Mouse (Mus musculus) frontal cortex, postnatal 14 days (tissue): Measurements from ENCODE around the gene Foxp1.

Experiments
- DNase-seq, 2 experiments: peaks; one replicate each; pipeline ENCODE4 v3.0.0; 2022; ENCODE audit warnings: low spot score in 2 of 2

Foxp1 gene

DNA sequence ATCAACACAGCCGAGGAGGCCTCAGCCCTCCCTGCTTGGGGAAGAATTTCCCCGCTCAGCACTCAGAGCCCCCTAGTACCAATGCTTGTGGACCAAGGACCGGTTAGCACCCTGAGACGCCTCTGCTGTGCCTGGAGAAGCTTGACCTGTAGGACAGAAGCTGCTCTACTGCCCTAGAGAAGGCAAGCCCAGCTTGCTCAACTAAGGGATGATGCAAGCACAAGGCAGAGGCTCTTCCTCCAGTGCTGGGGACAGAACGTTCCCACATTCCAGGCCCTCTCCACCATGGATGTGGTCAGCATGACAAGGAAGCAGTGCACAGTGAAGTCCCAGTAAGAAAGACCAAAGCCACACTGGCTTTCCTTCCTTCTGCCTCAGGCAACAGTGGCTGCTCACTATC, 347.1 kb downstream of the Foxp1 start:
- DNase-seq = no peak

DNA sequence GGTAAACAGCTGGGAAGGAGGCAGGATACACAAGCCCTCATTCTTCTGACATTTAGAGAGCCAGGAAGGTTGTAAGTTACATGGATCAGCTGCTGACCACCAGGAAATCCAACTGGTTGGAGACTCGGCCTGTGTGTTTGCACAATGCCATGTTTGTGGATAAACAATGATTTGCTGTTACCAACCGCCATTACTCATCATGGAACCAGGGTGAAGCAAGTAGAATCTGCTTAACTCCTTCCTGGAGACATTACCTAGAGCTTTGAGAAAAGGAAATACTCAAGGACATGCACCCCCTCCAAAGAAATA, 348.7 kb downstream of the Foxp1 start:
- DNase-seq = no peak

DNA sequence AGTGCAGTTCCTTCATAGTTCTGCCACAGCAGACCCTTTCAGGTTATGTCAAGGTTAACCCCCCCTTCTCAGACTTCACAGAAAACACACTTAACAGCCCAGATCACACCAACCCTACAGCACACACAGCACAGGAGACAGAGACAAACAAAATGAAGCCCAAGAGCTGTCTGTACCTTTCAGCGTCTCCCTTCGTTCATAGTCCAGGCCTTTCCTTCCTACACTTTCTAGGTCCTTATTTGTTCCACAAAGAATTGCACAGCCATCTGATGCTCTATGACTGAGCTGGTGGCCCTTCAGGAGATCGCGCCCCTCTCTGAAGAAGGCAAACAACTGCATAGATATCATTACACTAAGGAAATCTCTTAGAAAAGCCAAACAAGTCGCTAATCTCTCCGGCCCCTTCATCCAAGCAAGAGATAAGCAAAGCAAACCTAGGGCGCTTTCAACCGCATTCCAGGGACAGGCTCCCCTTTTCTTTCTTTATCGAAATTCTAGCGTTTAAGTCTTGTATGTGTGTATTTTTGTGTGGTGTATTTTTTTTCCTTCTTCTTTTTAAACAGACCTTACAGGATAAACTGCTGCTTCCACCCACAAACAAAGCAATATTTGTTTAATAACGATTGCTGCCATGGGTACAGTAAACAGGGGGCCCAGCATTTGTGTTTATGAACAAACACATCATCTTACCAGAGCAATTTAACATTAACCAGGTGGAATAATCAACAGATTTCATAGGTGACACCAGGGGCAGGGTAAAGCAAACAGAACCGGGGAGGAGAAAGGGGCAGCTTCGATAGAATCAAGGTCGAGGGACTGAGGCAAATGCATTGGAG, 349.2 kb downstream of the Foxp1 start:
- no peak for DNase-seq

DNA sequence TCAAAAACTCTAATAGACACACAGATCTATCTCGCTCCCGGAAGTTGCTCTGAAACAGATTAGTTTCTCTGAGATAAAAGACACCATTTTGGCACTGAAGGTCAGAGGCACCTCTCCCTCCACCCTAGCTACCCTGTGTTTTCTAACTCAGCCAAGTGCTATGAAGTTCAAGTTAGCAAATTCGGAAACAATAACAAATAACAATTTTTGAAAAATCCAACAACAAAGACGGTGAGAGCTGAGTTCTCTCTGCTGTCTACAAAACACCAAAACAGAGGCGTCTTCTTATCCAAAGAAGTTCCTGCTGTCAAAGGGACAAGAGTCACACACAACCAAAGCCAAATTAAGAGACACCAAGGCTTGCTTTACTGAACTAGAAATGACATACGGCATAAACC, 349.9 kb downstream of the Foxp1 start:
- DNase-seq = no peak

DNA sequence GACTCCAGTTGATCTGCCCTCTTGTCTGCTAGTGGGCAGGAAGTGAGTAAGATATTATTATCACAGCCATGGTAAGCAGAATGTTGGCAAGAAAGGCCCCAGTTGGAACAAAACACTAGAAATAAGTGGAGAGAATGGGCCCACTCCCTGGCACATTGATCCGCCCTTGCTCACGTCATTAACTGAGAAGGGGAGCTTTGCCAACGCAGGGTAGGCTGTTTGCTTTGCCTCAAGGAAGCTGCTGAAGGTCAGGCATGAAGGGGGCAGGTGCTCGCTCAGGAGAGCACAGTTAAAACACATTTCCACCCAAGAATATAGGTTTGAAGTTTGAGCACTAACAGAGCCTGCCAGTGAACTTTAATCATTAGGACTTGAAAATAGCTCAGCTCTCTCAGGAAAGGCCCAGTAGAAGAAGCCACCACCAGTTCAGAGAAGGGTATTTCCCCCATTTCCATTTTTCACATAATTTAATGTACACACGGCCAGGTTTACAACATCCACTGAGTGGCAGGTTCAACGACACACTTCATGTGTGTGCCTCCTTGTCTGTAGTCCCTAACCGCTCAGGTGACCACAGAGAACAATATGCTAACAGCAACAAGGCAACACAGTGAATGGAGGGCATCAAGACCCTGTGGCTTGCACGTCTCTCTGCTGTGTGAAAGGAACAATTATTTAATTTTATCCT, 350.5 kb downstream of the Foxp1 start:
- DNase-seq = no peak

DNA sequence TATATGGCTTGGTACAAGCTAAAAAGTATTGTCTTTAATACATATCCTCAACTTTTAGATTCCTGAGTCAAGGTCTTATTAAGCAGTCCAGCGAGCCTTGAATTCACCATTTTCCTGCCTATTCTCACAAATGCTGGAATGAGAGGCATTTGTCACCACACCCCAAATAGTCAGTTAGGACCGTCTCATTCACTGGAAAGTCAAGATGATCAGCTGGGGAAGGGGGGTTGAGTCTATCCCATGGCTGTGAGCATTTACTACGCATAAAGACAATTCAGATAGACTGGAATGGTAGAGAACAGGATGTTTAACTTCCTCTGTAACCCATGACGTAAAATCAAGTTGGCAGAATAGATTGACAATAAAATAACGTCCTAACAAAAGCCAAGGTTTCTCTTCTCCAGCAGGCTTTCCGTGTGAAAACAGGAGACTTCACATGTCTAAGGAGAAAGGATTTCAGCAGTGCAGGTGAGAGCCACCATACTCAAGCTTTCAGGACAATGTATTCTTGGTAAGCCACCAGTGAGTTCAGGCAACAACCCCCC, 351.2 kb downstream of the Foxp1 start:
- DNase-seq = no peak

DNA sequence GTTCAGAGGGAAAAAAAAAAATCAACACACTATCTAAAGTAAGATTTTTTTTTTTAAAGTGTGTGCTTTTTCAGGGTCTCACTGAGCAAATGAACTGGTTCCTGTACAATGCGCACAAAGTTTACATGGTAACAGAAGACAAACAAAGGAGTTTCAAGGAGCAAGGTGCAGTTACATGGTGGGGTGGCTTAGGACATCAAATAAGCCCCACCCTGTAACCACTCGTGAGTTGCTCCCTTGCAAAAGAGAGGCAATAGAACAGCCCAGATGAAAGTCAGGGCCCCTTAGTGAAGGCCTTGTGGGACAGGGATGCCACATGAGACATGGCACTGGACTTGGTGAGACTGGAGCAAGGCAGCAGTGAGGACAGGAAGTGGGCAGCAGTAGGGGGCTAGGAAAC, 353.8 kb downstream of the Foxp1 start:
- no peak for DNase-seq

DNA sequence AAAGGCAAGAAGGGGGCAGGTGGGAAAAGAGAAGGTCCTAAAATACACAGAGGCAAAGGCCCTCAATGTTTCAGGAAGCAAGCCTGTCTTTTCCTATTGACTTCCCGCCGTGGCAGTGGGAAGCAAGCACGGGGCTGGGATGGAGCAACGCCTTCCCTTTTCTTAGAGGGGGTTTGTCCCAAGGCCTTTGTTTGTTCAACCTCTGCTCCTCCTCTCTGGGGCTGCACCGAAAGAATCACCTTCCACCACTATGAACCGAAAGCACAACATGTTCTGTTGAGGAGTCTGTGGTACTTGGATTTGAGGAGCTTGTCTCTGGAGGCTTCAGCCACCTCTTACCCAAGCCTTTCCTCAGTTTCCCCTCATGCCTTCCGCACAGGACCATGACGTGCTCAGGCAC, 355.5 kb downstream of the Foxp1 start:
- no peak for DNase-seq

DNA sequence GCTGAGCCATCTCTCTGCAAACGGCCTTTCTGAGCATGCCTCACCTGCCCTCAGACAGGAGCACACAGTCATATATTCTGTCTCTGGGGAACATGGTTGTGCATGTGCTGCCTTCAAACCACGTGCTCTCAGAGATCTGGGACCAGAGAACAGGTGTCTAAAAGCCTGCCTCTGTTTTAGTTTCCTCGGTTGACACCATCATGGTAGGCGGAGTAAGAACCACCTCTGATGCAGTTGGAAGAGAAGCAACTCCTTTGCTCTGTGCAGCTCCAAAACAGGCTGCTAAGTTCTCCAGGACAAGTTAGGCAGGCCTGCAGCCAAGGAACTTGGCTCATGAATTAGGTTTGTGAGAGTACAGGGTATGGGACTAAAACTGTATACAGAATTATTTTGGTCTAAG, 356.4 kb downstream of the Foxp1 start:
- peak in 1 of 2 experiments; percentile 33 for DNase-seq

DNA sequence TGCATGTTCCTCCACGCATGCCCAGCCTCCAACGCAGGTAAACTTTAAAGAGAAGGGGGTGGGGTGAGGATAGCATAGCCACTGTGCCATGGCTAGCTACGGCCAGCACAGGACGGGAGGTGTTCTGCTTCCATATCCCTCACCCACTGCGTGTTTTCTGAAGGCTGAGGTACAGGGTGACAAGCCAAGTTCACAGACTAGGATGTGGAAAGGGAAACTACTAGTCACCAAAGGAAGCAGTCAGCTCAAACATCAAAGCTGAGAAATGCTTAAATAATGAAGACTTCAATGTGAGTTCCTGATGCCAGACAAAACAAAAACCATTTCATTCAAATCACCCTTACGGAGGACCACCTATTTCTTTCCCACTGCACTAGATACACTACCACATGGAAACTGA, 357.8 kb downstream of the Foxp1 start:
- DNase-seq = no peak

DNA sequence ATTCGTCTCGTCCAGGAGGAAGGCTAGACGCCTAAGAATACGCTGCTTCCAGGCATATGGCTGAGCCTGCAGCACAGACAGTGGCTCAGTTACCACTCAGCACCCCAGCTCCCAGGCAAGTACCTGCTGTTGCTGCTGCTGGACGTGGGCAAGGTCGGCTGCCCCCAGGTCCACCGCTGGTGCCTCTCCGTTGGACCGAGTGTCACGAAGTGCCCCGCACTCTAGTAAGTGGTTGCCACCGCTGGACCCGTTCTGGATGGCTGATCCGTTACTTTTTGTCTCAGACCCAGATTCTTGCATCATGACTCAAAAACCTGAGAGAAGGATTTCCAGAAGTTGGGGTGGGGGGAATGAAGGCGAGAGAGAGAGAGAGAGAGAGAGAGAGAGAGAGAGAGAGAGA, 359.8 kb downstream of the Foxp1 start:
- no peak for DNase-seq

DNA sequence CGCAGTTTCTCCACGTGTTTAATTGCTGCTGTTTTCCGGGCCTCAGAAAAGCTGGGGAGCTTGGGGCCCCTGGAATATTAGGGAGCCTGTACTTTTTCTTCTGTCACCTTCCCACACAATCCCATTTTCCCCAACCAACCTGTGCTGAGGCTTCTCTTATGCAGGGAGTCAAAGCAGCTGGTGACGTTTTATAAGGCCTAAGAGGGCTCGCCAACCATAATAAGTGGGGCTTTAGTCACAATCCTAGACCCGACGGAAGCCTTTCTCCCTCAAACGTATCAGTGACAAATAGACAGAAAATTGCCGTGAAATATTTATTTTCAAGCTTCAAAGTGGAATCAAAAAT, 362.2 kb downstream of the Foxp1 start:
- no peak for DNase-seq

DNA sequence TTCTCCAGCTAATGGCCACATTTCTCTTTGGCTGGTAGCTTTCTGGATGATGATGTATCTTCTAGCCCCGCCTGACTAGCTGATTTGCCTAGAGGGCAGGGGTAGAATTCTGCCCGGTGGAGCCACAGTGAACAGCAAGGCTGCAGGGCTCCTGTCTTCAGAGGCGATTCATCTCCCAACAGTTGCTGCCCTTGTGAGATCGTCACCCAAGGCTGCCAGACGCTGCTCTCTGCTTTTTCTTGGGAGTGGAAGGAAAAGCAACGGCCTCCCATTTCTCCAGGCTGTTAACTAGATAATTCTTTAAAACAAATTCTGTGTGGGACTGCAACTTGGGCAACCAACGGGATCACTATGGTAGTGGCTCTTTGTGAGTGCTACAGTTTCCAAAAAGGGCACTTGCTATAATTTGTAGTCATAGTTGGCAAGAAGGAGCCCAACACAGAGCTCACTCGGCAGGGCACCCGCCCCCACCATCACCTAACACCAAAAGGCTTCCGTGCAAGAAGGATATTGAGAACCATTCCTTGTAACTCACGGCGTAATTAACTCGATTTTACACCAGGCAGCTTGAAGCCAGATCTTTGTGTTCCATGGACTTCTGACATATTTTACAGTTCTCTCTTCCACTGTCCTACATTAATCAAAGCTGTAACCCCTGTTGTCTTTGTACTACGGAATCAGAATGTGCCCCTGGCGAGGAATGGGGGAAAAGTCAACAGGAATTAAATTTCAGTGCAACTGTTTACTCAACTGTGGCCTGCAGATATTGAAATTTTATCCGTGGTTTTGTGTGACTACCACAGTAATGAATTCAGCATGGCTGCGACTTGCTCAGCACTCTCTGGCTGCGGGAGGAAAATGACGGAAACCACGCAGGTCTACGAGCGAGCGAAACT, 362.8 kb downstream of the Foxp1 start:
- DNase-seq = no peak

DNA sequence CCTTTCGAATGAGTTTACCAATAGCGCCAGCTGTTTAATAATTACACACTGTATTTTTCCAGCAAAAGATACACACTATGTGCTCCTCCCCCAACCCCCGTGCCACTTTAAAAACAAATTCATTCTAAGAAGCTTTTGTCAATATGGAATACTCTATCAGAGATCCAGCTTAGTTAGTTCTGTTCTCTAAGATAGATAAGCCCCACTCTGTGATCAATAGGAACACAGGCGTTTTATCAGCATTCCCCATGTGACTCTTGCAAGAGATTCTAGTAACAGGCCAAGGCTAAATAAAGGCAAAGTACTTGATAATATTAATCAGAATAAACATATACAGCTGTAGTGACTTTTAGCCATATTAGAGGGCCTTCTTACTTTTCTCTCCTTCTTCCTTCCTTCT, 368.8 kb downstream of the Foxp1 start:
- no peak for DNase-seq

DNA sequence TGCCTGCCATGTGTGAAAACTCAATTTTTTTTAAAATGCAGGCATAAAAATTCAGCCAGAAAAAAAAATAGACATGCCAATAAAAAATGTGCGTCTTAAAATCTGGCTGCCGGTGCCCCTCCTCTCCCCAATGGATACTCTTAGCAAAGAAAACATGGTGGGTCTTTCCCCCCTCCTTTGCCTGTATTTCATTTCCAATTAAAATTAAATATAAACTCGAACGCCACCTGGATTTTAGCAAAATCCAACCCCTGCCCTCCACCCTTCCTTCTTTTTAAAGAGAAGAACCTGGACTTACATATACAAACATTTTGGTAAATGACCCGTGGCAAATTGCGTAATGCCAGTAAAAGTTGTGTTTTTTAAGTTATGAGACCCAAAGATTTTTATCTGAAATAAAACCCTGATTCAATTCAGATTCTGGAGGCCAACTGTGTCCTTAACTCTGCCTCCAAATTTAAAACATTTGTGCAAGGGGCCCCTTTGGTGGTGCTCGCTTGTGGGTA, 376.1 kb downstream of the Foxp1 start:
- DNase-seq = no peak

DNA sequence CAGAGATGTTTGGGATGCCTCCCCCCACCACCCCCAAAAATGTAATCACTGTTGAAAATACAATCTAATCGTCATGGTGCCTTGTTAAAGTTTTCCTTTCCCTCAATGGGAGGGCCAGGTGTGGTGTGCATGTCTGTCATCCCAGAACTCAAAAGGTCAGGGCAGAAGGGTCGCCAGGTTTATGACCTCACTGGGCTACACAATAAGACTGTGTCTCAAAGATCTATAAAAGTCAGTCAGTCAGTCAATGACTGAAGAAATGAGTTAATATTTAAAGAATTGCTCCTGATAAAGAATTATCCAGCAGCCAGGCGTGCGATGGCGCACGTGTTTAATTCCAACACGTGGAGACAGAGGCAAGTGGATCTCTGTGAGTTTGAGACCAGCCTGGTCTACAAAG, 377.5 kb downstream of the Foxp1 start:
- DNase-seq = no peak

DNA sequence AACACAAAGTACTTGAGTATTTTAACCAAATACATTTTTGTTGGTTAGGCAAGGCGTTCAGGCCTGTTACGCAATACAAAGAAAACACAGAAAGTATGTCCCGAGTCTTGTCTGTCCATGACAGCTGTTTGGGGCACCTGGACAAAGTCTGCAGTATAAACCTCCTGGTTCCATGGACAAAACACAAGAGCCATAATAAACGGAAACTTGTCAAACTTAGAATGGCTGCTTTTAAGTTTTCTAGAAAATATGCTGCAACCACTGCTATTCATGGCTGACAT, 378.8 kb downstream of the Foxp1 start:
- DNase-seq = no peak

DNA sequence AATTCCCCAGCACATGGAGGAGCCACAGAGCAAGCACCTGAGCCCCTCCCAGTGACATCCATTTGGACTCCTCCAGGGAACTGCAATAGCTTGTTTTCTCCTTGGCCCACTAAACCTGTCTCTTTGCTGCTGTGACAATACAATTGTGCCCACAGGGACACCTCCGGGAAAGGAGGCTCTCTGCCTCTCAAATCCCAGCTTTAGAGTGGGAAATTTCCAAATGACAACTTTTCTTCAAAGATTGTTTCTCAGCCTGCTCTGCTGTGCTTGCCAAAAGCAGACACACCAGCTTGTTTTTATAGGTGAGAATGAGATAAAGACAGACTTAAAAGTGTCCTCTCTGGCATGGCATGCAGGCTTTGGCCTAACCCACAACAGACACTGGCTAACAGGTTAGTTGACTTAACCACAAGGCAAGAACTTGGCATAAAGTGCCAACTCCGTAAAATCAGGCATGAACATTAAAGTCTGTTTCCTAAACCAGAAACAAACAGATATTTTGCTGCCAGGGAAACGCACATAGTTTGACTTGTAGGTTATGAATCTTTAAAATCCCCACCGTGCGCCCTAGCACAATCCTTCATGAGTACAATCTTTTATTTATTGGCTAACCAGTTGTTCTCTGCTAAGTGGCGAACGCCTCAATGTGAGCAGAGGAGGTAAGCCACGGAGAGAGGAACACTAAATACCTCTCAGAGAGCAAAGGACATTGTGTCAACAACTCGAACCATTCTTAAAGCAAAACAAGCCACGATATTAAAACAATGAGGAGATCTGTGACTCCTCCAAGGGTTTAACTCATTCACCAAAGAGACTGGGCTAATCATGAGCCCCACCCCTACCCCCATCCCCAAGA, 379.4 kb downstream of the Foxp1 start:
- no peak for DNase-seq

DNA sequence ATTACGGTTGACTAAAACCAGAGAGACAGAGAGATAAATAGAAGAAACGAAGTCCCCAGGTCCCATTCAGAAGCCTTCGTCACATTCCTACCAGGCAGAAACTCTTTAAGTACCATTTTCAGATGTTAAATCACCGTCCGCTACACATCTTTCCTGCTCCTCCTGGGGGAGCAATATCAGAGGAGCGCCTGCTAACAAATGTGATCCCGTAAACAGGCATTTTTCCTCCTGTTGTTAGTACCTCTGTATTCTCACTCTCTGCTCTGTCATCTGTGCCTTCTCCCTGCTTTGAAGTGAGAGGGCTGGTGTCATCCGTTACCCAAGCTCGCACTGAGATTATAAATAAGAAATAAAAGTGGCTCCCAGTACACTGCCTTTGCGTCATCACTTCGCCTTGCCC, 384.5 kb downstream of the Foxp1 start:
- DNase-seq = no peak

DNA sequence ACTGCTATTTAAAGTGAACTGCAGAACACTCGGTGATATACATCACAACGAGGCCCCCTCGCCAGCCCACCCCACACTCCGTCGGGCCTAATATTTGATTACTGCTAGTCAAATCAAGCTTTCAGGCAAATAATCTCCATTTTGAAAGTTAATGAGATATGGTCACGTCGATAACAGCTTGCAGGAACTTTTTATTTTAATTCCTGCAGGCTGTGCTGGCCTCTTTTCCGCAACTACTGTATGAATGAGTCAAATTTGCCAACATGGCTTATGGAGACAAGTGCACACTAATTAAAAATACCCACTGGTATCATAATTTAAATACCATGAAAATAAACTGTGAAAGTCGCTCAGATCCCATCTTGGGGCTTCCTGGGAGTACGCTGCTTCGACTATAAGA, 385.4 kb downstream of the Foxp1 start:
- no peak for DNase-seq

DNA sequence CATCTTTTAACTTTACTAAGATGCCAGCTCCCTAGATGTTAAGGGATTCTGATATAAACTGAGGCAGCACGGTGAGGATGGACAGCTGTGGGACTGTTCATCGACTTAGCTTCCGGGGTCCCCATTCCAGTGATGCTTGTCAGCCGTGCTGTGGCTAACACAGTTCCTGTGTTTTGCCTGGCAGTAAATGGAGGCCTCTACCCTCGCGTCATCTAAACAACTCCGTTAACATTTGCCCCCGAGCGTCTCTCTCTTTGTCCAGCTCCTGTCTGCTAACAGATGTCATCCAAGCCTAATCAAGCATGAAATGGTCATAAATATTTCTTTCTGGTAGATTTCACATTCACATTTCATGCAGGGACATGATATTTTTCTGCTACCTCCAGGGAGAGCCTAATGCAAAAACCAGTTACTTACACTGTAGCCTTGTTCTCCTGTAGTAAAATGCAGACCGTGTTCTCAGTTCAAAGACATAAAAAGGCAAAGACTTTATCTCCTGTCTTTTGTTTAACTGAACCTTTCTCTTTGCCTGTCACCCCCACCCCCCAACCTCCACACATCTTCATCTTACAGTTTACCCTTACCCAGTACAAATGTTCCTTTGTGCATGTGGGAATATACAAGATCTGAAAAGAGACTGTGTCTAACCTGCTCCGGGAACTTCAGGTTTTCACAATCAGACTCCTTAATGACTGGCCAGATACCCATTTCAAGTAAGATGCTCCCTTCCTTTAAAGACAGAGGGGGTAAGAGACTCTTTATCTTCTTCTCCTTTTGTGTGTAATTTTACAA, 386.4 kb downstream of the Foxp1 start:
- DNase-seq = no peak
